Mouse (Mus musculus): Measurements from ENCODE around the gene Herpud1.

DNA sequence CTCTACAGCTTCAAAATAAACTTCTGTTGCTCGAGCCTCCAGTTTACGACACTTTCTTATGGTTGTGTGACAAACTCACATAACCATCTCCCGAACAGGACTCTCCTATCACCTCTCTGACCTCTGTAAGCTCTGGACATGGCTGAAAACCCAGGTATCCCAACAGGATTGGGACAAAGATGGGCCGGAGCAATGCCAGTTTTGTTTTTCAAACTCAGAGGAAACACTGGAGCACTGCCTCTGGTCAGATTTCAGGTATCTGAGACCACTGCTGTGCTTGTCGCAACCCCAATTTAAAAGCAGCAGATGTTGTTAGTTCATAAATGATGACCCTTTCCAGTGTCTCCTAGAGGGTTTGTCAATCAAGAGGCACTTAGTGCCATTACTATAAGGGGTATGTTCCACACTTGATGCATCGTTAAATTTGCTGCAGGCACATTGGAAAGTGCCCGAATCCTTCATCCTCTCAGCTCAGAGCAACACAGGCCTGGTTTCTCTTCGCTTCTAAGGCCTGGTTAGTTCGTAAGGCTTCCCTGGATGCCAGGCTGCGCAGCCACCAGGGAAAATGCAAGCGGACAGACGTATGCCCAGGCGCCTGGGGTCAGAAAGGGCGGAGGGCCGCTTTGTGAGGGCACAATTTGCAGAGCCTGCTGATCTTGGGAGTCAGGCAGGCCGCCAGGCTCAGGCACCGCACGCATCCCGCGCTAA lies 578 bp upstream of the Herpud1 start:
- TF ChIP-seq POLR2A (IDR thresholded peaks at IDR 0.05; ENCODE audit: extremely low read depth, insufficient read depth, low read length) (no peak), CTCF (IDR thresholded peaks at IDR 0.05; ENCODE audit: low read depth, low read length) (no peak)

All from liver, adult 2 months (tissue).